In genomic region chr10:50701736-50702135, GRCm38 (mm10) we compare ENCODE assay signal across 23 mouse cellular contexts.
A peak's percentile ranks its signal among the peaks of the same experiment; 100 is the strongest.
DNase-seq lines count a peak whose midpoint lies in the region; ATAC-seq and TF ChIP-seq lines count a peak whose summit lies in the region.
"Had no signal": no experiment of that assay in that cellular context is flagged by ENCODE, and none has a peak within 500 bp of the region (broad histone marks: within the 10 kb centered on the region; RNA-seq: fewer than 3 reads in every experiment).

No protein-coding gene starts in this region.

- peaks cover 9 to 10% of the 10 kb centered on the region in 2 experiments for H3K4me1 ChIP-seq in liver, embryonic 14.5 days (replicated peaks; ENCODE audit: control insufficient read depth in 2 of 2, insufficient read depth in 2 of 2, low read length in 1 of 2)
- H3K4me1 ChIP-seq: heart, embryonic 10.5 days; hindbrain, embryonic 15.5 days; limb, embryonic 15.5 days had no signal

- peak; percentile 55 for DNase-seq in c-Kit-negative CD71-positive TER-119-positive erythroid progenitor cells, embryonic 14.5 days (ENCODE audit: low read depth, low spot score)
- DNase-seq in liver, embryonic 14.5 days (ENCODE audit: low read depth in 3 of 3, low spot score in 3 of 3), result peak; percentile 68 to 81 (median 71)
- DNase-seq in heart, adult 11 months, result no peak
- DNase-seq in layer of hippocampus, adult 2 months (ENCODE audit: low spot score in 2 of 2), result no peak
- DNase-seq in urinary bladder, postnatal 4 days (ENCODE audit: low spot score in 2 of 2), result no peak
- DNase-seq in testis, postnatal 10 days (ENCODE audit: low spot score), result no peak
- DNase-seq: adrenal gland, postnatal 14 days; B cell, adult 2 months; cerebellum, adult 9-10 months; forebrain, postnatal 0 days; kidney, adult 2 months; left cerebral cortex, postnatal 4 days; lung, postnatal 4 days; right cerebral cortex, adult 18-20 months; right cerebral cortex, postnatal 4 days had no signal

- no peak overlapping the region for H3K4me3 ChIP-seq in liver, embryonic 14.5 days (ENCODE audit: insufficient read depth in 1 of 2, low read depth in 2 of 2, low read length in 2 of 2)
- H3K4me3 ChIP-seq in layer of hippocampus, adult 2 months, result no peak overlapping the region
- H3K4me3 ChIP-seq: heart, embryonic 10.5 days; hindbrain, embryonic 15.5 days; left cerebral cortex, adult 2 months; limb, embryonic 15.5 days had no signal

- H3K4me2 ChIP-seq in liver, embryonic 14.5 days (ENCODE audit: low read depth), result peak overlapping the region; percentile 18
- H3K4me2 ChIP-seq: hindbrain, embryonic 15.5 days; limb, embryonic 15.5 days; midbrain, embryonic 11.5 days had no signal

- no peak overlapping the region for H3K9ac ChIP-seq in liver, embryonic 14.5 days (replicated peaks)
- H3K9ac ChIP-seq: forebrain, postnatal 0 days; hindbrain, embryonic 15.5 days; limb, embryonic 15.5 days had no signal

- no peak for TF ChIP-seq CTCF in liver, embryonic 14.5 days (IDR thresholded peaks at IDR 0.05; ENCODE audit: low read depth)
- no peak for TF ChIP-seq CTCF in layer of hippocampus, adult 2 months (conservative IDR thresholded peaks at IDR 0.05)

- ATAC-seq in erythroblast, adult 5-6 weeks (replicated peaks; ENCODE audit: low FRiP score, poor library complexity, severe bottlenecking), result peak; percentile 86
- peak; percentile 93 for ATAC-seq in liver, embryonic 14.5 days (ENCODE audit: insufficient read depth)
- ATAC-seq: forebrain, postnatal 0 days had no signal

- WGBS in liver, embryonic 14.5 days (ENCODE audit: insufficient replicate concordance), result 10% methylated on average over 2 of the region's 2 CpGs

- H3K27ac ChIP-seq in liver, embryonic 14.5 days, result peak overlapping the region; percentile 51
- H3K27ac ChIP-seq in layer of hippocampus, adult 2 months, result no peak overlapping the region
- H3K27ac ChIP-seq: heart, embryonic 10.5 days; hindbrain, embryonic 15.5 days; kidney, postnatal 0 days; left cerebral cortex, adult 2 months; limb, embryonic 15.5 days had no signal

- TF ChIP-seq EP300 in liver, embryonic 14.5 days (IDR thresholded peaks at IDR 0.05; ENCODE audit: low read depth), result peak; percentile 93

- H3K9me3 ChIP-seq in liver, embryonic 14.5 days (ENCODE audit: control insufficient read depth, low read length), result no peaks in the 10 kb centered on the region
- H3K9me3 ChIP-seq: heart, embryonic 10.5 days; hindbrain, embryonic 15.5 days; limb, embryonic 15.5 days had no signal

- no peaks in the 10 kb centered on the region for H3K36me3 ChIP-seq in liver, embryonic 14.5 days (replicated peaks; ENCODE audit: control insufficient read depth, insufficient read depth, low read depth)
- H3K36me3 ChIP-seq: limb, embryonic 15.5 days had no signal

- no peaks in the 10 kb centered on the region for H3K27me3 ChIP-seq in liver, embryonic 14.5 days (ENCODE audit: control insufficient read depth, insufficient read depth, low read length)
- H3K27me3 ChIP-seq: CH12.LX; hindbrain, embryonic 15.5 days; limb, embryonic 15.5 days had no signal

Comparison
In these comparisons a context has a peak if more than half of its experiments do, and no peak if none do; other contexts are left out.
1. DNase-seq: peak in c-Kit-negative CD71-positive TER-119-positive erythroid progenitor cells, embryonic 14.5 days (single experiment) and liver, embryonic 14.5 days (3 of 3); none in heart, adult 11 months (single experiment), layer of hippocampus, adult 2 months (0 of 2), urinary bladder, postnatal 4 days (0 of 2) and testis, postnatal 10 days (single experiment).